In genomic region chr2:105673631-105674060, GRCm38 (mm10) we compare ENCODE assay signal across 7 mouse cellular contexts. TPM values are rescaled to one million over a fixed set of nuclear protein-coding genes. Genes with fewer than 3 reads are reported as not detected.
DNase-seq lines count a peak whose midpoint lies in the region; ATAC-seq lines count a peak whose summit lies in the region.

No protein-coding gene starts in this region.

- H3K27me3 ChIP-seq in limb, embryonic 13.5 days = peaks cover 99% of the 10 kb centered on the region

- no peaks in the 10 kb centered on the region for H3K36me3 ChIP-seq in limb, embryonic 13.5 days

- H3K4me1 ChIP-seq in limb, embryonic 13.5 days = peaks cover 30% of the 10 kb centered on the region

- no peak for ATAC-seq in limb, embryonic 13.5 days (ENCODE audit: low FRiP score, low read depth)

- no peak overlapping the region for H3K4me2 ChIP-seq in limb, embryonic 13.5 days (replicated peaks)

- 0 out of 2 replicates have a peak overlapping the region, but pooled peaks have one; percentile 1 for H3K4me3 ChIP-seq in limb, embryonic 13.5 days

- H3K9ac ChIP-seq in limb, embryonic 13.5 days = no peak overlapping the region

- H3K27ac ChIP-seq in limb, embryonic 13.5 days = no peak overlapping the region

- WGBS in limb, embryonic 13.5 days = under 1% methylated on average over 10 of the region's 10 CpGs

- no peaks in the 10 kb centered on the region for H3K9me3 ChIP-seq in limb, embryonic 13.5 days

- DNase-seq in ZHBTc4 (ENCODE audit: low read depth, low spot score) = peak; percentile 43
- DNase-seq in cerebellum, adult 11-12 months = peak; percentile 86
- peak; percentile 43 for DNase-seq in gastrocnemius, postnatal 25 days
- DNase-seq in retina, embryonic 14.5 days (ENCODE audit: low spot score) = peak; percentile 71
- no peak for DNase-seq in right cerebral cortex, adult 18-20 months
- DNase-seq in right cerebral cortex, postnatal 36 days (ENCODE audit: low spot score in 2 of 2) = no peak

RNA-seq across cellular contexts. Expression of gene Pax6, which starts 4.9 kb away (rescaled TPM):
- not detected for total RNA-seq in gastrocnemius, postnatal 25 days (2021)
- polyA plus RNA-seq in limb, embryonic 13.5 days (2015; fragmentation: Nextera tagmentation; extraction: Ambion mirVana) = 0.39 and 0.55 TPM in 2 replicates

Comparison
In these comparisons a context has a peak if more than half of its experiments do, and no peak if none do; other contexts are left out.
1. DNase-seq: peak in ZHBTc4 (single experiment), cerebellum, adult 11-12 months (single experiment), gastrocnemius, postnatal 25 days (single experiment) and retina, embryonic 14.5 days (single experiment); none in right cerebral cortex, adult 18-20 months (single experiment) and right cerebral cortex, postnatal 36 days (0 of 2).